Mouse (Mus musculus): ENCODE results near the gene Pate4.
"Not testable (repeated sequence)": the region's sequence is repeated elsewhere in the genome, so short reads cannot be mapped to it uniquely, and the experiment has no call there.

Gene Pate4

DNA sequence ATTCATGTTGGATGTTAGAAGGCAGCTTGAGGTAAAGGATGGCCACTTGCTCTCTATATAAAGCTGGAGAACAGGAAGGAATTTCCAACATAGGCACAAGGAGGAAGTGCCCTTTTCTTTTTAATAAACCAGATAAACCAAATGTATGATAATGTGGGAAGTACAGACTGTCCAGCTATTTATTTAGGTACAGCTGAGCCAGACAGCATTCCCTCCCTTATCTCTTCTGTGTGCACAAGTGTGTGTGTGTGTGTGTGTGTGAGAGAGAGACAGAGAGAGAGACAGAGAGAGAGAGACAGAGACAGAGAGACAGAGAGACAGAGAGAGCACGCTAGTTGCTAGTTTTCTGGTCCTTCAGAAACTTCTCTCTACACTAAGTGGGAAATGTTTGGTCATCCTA lies at the start of gene Pate4:
Pate4 (minus strand) TSS at position 101 of the 400 bp plus-strand sequence.
- in situ Hi-C loops (cut with MboI, MseI), result no loop called here

DNA sequence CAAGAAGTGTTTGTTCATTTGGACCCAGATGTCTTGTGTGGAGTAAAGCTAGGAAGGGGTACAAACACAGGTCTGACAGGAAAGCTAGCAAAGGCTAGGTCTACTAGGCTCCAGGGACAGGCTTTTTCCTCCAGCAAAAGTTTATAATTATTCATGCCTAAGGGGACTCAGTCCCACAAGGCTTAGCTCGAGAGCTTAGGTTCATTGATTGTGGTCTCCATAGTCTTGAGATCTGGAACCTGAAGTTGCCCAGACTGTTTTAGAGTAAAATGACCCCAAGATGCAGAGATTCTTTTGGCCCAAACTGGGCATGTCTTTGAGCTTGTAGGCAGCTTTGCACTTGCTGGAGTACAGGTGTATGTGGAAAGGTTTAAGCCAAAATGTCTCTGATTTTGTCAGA lies 36.4 kb upstream of the Pate4 start, which contains the start of gene Pate3:
Pate3 (minus strand) TSS at position 101 of the 400 bp plus-strand sequence.
- in situ Hi-C loops (cut with MboI, MseI), result no loop called here

DNA sequence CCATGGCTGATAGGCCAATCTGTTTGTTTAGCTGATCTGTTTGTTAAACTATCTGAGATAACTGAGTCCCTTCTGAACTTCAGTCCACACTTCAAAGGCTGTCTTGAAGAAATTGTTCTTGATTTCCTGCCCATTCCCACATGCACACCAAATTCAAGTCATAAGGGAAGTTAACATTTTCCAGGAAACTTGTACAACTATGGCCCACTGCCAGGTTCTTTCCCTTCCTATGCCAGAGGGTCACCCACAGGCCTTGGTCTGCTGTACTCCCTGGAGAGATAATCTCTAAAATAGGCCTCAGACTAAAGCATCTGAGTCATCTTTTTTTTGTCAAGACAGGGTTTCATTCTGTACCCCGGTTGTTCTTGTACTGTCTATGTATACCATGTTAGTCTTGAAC lies 21.2 kb upstream of the Pate4 start:
- in situ Hi-C loops (cut with MboI, MseI), result no loop called here

DNA sequence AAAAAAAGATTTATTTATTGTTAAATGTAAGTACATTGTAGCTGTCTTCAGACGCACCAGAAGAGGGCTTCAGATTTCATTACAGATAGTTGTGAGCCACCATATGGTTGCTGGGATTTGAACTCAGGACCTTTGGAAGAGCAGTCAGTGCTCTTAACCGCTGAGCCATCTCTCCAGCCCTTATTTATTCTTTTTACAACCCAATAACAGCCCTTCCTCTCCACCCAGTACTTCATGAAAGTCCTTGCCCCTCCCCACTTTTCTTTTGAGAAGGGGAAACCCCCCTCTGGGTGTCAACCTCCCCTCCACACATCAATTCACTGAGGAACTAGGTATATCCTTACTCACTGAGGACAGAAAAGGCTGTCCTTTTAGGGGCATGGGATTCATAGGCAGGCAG lies 5.0 kb upstream of the Pate4 start:
- in situ Hi-C loops (cut with MboI, MseI), result not testable (repeated sequence)

DNA sequence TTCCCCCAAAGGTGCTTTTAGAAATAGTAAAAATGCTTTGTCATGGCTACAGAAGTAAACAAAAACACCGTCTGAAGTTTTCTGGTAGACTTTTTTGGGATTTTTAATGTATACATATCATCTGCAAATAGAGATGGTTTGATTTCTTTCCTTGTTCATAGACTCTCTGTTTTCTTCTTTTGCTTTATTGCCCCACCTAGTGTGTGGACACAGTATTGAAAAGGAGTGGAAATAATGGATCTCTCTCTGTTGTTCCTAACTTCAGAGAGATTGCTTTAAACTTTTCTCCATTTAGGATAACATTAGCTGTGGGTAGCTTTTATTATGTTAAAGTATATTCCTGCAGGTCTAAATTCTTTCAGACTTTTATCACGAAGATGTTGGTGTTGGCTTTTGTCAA lies 2.3 kb upstream of the Pate4 start:
- in situ Hi-C loops (cut with MboI, MseI), result no loop called here

DNA sequence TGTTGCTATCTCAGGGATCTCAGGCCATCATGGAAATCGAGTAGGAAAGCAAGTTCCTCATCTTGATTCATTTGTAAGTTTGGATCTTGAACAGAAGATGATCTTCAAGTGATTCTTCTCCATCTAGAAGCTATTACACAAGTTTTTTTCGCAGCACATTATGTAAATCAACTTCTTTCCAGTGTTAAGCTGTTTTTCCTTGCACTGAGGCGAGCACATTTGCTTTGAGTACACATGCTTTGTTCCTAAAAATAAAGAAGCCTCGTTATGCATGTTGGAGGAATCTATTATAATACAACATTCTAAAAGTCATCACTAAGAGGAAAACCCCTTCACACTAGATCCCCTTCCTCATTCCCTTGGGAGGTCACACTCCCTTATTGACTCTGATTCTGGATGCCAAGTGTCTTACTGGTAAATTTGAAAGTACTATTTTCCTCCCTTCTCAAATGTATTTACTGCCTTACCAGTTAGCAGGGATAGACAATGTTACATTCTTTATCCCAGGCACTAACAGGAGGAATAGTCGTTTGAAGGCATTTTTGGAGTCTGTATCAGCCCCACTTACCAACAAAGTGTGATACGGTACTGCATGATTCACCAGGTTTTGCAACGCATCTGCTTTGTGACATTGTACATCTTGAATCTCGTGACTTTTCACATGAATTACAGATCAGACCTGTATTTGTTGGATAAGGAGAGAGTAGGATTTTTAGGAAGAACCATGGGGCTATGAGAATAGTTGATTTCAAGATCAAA lies 3.9 kb downstream of the Pate4 start:
- in situ Hi-C loops (cut with MboI, MseI), result loop anchor here (10.0 kb wide), 1 partner anchor 1497 kb away; no protein-coding TSS in a partner anchor

DNA sequence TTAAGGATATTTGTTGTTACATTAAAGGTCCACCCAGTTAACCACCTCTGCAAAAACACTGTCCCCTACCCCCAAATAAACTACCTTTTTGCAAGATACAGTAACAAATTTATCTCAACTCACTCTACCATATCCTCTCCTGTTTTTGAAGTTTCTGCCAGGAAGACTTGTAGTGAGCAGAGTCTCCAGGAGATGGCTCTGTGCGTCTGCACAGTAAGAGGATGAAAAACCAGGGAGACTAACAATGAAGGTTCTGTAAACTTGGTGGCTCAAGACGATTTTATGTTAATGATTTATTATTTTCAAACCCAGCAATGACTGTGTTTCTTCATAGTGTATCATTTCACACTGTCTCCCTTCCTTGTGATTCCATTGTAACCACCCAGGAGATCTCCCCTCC lies 18.8 kb downstream of the Pate4 start:
- in situ Hi-C loops (cut with MboI, MseI), result loop anchor here (25.0 kb wide), 1 partner anchor 1119 kb away; no protein-coding TSS in a partner anchor

DNA sequence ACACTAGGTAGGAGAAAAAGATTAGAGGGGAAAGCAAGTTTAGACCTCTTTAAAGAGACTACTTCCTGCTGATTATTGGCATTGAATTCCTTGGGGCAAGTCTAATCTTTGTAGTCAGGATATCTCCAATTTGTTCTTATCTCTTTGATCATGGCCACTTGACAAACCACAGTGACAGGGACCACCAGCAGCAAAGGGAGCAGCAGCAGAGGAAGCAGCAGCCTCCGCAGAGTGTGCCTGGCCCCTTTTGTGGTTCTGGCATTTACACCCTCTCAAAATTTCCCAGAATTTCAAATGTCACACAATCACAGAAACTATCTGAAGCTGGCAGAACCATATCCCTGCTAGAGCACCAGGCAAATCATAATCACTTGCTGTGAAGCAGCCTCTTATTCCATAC lies 24.1 kb downstream of the Pate4 start:
- in situ Hi-C loops (cut with MboI, MseI), result loop anchor here (25.0 kb wide), 1 partner anchor 1125 kb away; no protein-coding TSS in a partner anchor

DNA sequence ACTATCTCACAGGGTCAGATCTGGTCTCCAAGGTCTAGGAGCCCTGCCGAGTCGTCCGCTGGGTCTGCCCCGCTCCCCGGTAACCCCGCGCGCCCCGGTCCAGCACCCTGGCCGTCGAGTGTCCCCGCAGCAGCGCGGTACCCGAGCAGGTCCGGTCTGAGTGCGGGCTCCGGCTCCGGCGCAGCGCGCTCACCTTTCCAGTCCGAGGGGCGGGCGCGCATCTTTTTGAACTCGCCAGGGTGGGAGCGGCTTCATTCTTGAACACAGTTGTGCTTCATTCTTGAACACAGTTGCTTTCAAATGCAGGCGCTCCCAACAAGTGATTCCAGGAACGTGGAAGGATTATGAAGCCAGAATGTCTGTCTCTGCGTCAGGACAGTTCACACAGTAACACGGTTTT lies 37.3 kb downstream of the Pate4 start:
- in situ Hi-C loops (cut with MboI, MseI), result no loop called here

DNA sequence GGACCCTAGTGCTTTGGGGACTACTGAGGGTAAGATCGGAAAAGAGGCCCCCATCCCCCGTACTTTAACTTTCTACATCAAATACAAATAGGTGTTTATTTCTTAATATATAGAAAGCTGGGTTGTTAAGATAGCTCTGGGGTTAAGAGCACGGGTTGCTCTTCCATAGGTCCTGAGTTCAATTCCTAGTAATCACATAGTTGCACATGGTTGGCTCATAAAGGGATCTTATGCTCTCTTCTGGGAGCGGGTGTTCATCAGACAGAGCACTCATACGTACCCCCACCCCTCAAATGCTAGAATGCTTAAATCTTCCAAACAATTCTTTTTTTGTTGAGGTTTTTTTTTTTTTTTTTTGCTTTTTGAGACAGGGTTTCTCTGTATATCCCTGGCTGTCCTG lies 41.1 kb downstream of the Pate4 start:
- in situ Hi-C loops (cut with MboI, MseI), result no loop called here

DNA sequence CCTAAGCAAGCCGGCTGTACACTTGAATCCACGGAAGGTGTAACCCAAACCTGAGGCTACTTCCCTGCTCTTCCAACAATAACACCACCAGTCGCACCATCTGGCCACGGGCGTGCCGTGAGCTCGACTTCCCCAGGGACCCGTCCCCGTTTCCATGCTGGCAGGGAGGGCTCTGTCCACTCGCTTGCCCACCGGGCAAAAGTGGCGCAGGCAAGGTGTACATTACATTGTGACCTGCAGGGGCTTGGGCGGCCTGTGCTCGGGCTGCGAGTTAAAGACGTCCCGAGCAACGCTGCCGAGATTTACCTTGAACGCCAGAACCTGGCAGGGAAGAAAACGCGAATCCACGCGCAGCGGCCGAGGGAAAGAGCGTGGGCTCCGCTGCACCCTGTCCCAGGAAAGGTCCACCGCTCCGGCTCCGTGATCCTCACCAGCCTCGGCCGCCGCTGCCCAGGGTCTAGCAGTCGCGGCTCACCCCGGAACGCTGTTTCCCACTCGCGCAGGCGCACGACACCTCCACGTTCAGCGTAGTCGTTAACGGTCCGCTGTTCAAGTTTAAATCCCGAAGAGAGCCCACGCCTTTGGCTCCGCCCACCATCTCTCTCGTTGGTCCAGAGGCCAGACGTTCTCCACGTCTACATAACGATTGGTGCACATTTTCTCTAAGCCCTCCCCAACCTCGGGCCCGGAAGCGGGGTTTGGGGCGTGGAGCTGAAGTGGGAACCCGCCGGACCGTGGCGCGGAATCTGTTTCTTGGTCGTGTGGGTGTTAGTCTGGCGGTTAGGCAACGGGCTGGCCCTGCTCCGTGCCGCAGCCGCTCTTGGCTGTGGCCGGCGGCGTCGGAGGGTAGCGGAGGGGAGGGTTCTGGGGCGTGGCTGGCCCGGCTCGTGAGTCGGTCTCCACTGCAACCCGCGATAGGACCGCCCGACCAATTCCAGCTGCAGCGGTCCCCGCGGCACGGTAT lies 41.9 kb downstream of the Pate4 start, which contains the start of the genes Pate2 and Hyls1:
Pate2 (plus strand) TSS at position 714 of the 964 bp plus-strand sequence.
Hyls1 (minus strand) TSS at position 828 of the 964 bp plus-strand sequence.
- in situ Hi-C loops (cut with MboI, MseI), result no loop called here

DNA sequence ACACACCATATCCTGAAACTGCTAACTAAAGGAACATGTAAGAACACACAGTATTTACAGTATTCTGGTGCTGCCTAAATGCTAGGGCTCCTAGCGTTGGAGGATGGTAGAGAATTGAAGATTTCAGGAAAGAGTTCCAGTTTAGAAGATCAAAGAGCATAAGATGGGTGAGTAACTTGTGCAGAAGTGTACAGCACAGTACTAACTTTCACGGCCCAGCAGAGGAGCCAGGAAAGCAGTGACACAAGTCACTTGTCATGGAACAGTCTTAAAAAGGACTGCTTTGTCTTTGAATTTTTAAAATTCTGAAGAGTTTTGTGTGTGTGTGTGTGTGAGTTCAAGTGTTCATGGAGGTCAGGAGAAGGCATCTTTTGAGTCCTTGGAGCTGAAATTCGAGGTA lies 43.7 kb downstream of the Pate4 start:
- in situ Hi-C loops (cut with MboI, MseI), result no loop called here

DNA sequence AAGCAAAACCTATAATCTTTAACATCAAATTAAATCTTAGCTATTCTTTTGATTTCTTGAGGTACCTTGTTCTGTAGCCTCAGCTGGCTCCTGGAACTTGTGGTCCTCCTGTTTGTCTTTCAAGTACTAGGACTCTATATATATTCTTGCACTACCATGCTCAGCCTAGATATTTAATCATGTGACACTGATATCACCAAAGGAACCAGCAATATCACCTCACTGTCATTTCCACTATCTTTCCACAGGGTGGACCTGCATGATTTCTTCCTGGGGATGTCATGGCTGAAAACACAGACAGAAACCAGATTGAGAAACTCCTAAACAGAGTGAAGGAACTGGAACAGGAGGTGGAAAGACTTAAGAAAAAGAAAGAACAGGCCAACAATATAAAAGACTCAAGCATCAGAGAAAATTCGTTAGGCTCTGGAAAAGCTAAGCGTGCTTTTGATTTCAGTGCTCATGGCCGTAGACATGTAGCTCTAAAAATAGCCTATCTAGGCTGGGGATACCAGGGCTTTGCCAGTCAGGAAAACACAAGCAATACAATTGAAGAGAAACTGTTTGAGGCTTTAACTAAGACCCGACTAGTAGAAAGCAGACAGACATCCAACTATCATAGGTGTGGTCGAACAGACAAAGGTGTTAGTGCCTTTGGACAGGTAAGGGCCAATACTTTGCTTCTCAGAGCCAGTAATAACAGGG lies 47.1 kb downstream of the Pate4 start:
- in situ Hi-C loops (cut with MboI, MseI), result no loop called here

DNA sequence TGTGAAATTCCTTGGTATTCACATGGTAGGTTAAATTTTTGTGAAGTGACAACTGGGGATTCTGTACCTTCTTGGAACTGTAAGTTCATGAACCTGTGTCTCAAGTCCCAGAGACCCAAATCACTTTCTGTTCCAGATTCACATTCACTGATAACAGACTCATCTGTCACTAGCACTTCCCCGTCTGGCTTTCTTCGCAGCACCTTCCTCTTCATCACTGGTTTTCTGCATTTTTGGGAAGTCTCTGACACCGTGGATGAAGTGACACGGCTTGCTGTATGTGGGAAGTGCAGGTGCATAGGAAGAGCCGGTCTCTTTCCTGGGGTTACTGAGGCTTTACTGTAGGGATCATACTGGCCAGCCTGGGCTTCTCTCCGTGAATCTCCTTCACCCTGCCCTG lies 50.2 kb downstream of the Pate4 start:
- in situ Hi-C loops (cut with MboI, MseI), result no loop called here

DNA sequence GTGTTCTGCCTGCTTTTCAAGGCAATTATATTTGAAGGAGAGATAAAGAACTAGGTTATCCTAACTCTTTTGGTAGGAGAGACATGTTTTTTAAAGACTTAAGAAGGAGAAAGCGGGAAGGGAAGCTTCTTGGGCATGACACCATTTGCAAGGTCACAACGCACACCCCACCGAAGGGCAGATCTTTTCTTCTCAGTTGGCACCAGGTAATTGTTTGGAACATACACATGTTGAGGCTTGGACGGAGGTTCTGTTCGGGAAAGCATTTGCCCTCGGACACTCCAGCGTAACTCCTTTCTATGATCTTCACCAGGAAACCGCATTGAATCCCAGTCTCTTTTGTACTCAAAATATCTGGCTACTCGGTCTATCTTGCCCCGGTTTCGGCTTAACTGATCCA lies 50.7 kb downstream of the Pate4 start:
- in situ Hi-C loops (cut with MboI, MseI), result no loop called here

DNA sequence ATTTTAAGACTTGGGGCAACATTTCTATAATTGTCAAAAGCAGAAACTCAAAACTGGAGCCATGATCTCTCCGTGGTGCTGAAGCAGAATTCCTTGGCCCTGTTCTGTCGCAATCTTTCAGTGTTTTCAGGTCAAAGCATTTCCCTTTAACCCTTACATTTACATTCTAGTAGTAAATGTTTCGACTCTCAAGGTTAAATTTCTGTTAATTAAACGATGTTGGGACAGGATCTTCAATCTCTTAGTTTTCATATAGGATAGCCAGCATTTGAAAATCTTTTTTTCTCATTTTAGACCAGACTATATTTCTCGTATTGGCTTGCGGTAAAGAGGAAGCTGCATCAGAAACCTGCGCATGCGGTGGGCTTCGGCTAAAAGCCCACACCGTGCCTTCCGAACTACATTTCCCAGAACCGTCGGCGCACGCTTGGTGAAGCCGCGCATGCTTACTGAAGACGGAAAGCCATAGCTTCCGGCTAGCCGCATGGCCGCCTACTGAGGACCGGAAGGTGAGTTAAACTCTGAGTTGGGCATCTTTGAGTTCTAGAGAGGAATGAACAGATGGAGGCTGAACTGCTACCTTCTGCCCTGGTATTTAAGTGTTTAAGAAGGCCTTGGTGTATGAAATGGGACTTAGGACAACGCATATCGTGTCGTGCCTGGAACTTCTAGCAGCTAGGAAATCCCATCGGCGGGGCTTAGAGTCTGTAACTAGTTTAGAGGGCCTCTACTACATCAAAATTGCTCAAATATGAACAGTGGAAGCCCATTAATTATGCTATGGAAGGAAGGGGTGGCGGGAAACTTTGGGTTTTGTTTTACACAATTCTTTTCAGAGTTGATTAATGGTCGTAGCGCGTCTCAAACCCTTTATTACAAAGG lies 52.5 kb downstream of the Pate4 start:
- in situ Hi-C loops (cut with MboI, MseI), result no loop called here

DNA sequence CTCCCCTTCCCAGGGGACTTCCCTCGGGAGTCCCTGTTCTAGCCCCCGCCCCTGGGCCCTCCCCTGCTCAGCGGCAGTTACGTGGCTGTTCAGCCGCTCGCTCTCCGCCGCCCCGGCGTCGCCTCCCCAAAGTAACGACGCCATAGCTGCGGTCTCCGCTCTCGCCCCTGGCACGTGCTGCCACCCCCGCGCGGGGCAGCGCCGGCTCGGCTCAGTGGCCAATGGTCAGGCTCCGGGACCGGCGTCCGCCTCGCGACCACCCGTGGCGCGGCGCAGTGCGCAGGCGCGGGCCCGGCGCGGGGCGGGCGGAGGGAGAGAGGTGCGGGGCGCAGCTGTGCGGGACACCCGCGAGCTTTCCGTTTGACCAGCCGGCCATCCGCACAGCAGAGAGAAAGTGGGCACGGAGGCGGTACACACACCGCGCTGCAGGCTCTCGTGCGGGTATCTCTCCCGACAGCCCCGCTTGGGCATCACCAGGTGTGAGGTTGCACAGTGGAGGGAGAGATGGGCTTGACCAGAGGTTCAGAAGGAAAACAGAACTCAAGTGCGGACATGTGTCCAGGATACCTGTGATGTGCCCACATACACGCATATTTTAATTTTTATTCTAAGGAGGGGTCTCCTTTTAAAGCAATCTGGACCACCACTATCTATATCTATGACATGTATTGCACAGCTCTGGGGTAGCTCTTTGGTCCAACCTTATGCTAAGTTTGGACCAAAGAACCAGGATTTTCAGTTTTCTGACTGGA lies 53.3 kb downstream of the Pate4 start, which contains the start of the genes Ddx25 and Pus3:
Ddx25 (minus strand) TSS at position 272 of the 752 bp plus-strand sequence.
Pus3 (plus strand) TSS at position 339 of the 752 bp plus-strand sequence.
- in situ Hi-C loops (cut with MboI, MseI), result no loop called here
